Mouse (Mus musculus) urinary bladder, postnatal 0 days (tissue): ENCODE results near the gene Crisp2. TPM values are rescaled to one million over a fixed set of nuclear protein-coding genes. Genes with fewer than 3 reads are reported as not detected.

Experiments used
- polyA plus RNA-seq: library from polyadenylated mRNA; unstranded; fragments of >200 nt; fragmentation: Nextera tagmentation; extraction: Ambion mirVana; gene quantifications from 2 replicates; pipeline ENCODE4 v1.2.1, GENCODE M21; 2015

Crisp2 gene
- polyA plus RNA-seq: not detected in 2 replicates

GRCm38 (mm10) chr17:40806953-40807572 is at the start of gene Crisp2:
TSS of gene Crisp2 (minus strand) at chr17:40807003.

GRCm38 (mm10) chr17:40810934-40811333 is 4.1 kb upstream of the Crisp2 start, which contains the start of gene Rhag:
TSS of gene Rhag (plus strand) at chr17:40811126.

GRCm38 (mm10) chr17:40726820-40727219 is 80.0 kb downstream of the Crisp2 start, which contains the start of gene Esp1:
TSS of gene Esp1 (plus strand) at chr17:40727120.

Other genes with a start within 250 kb of the Crisp2 start
- not detected in 2 replicates for gene Esp6, start 245.5 kb downstream of the Crisp2 start, polyA plus RNA-seq
- not detected in 2 replicates for gene Esp4, start 208.4 kb downstream of the Crisp2 start, polyA plus RNA-seq
- gene Esp3, start 174.9 kb downstream of the Crisp2 start, polyA plus RNA-seq: not detected in 2 replicates
- not detected in 2 replicates for gene Esp1, start 79.9 kb downstream of the Crisp2 start, polyA plus RNA-seq
- 0.11 and 0.37 TPM in 2 replicates for gene Rhag, start 4.1 kb upstream of the Crisp2 start, polyA plus RNA-seq
- 4.8 and 5.3 TPM in 2 replicates for gene 9130008F23Rik, start 73.6 kb upstream of the Crisp2 start, polyA plus RNA-seq
- not detected in 2 replicates for gene Glyatl3, start 107.3 kb upstream of the Crisp2 start, polyA plus RNA-seq
- gene Mut, start 127.7 kb upstream of the Crisp2 start, polyA plus RNA-seq: 23.4 and 26.7 TPM in 2 replicates
- 9.8 and 13.4 TPM in 2 replicates for gene Cenpq, start 128.0 kb upstream of the Crisp2 start, polyA plus RNA-seq